Mouse (Mus musculus): ENCODE data around the gene Ccdc134.

The Ccdc134 gene

GRCm38 (mm10) chr15:82150042-82150441 is 22.3 kb downstream of the Ccdc134 start:
- no peak for DNase-seq

DNA sequence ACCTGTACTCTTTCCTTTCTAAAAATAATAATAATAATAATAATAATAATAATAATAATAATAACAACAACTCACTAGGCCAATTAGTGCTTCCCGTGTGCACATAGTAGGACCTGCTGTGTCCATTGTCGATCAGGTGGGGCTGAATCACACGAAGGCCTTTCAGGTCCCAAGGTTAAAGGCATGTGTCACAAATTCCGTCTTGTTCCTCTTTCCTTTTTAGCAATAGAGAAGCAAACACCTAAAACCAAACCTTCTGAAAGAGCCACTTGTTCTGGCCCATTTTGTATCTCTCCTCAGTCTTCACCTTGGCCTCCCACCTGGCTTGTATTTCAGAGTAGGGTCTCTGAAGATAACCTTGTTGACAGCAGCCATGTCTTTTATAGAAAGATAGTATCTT is 23.5 kb downstream of the Ccdc134 start:
- DNase-seq, result no peak

DNA sequence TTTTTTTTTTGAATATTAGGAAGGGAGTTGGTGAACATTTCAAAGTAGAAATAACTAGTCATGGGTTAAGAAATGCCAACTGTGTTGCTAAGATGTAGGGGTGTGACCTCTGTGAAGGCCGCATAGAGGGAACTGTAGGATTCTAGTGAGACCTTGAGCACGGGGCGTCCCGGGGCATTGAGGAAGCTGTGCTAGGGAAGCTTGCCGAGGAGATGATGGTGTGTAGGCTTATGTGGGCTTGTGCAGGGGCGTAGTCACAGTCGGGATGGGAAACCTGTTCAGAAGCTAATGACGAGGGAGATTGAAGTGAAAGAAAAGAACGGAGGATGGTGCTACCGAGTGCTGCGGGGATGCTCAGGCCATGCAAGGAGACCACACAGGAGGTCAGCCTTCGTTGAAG is 24.3 kb downstream of the Ccdc134 start:
- no peak for DNase-seq

- DNase-seq, result no peak
These were observed 24.7 kb downstream of the Ccdc134 start for GRCm38 (mm10) chr15:82152435-82152834.

DNA sequence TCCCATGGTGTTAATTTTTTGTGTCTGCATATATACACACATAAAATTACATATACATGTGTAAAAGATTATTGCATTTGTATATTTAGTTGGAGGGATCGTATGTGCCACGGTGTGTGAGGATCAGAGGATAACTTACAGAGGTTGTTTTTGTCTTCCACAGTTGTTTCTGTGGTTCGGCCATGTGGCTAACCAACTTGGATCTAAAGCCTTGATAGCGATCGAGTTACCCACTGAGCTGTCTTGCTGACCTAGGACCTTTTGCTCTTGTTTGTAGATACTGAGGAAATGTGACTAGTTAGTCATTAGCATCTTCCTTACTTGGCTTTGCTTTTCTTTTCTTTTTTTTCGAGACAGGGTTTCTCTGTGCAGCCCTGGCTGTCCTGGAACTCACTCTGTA is 28.6 kb downstream of the Ccdc134 start:
- DNase-seq, result no peak

DNA sequence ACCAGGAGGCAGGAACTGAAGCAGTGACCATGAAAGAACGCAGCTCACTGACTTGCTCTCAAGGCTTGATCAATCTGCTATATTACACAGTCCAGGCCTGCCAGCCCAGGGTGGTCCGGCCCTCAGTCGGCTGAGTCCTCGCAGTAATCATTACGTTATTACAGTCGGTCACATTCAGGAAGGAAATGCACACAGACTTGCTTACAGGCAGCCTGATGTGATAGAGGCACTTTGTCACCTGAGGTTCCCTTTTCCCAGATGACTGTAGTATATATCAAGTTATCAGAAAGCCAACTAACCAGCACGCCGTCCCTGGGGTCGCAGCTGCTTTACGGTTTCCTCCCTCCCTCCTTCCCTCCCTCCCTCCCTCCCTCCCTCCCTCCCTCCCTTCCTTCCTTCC is 29.2 kb downstream of the Ccdc134 start:
- DNase-seq, result no peak

GRCm38 (mm10) chr15:82158243-82159035 is 30.7 kb downstream of the Ccdc134 start:
- DNase-seq, result no peak

- DNase-seq, result no peak
These were observed 31.7 kb downstream of the Ccdc134 start for GRCm38 (mm10) chr15:82159471-82159870.

GRCm38 (mm10) chr15:82160731-82161640 is 33.3 kb downstream of the Ccdc134 start:
- no peak for DNase-seq

DNA sequence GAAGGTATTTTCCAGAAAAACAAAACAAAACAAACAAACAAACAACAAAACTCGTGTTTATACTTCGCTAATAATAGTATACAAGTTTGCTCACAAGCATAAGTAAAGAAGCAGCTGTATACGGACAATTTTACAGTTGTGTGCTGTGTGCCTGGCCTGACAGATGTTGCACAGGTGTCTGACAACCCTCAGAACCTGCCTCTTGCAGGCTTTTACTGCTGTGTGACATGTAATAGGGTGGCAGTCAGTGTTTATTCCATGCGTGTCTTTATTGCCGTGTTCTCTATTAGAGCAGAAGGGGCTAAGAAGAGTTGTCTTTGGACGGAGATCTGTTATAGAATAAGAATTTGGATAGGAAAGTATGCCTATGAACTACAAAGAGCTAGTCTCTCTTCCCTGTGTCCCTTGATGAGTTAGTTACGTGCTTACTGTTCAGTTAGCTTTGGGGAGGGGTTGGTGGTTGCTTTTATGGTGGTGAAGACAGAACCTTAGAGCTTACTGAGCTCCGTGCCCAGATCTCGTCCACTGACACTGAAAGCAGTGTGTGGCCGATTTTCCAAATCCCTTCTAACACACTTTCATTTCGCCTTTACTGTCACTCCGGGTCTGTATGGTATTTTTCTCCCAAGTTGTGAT is 34.4 kb downstream of the Ccdc134 start:
- DNase-seq, result no peak

DNA sequence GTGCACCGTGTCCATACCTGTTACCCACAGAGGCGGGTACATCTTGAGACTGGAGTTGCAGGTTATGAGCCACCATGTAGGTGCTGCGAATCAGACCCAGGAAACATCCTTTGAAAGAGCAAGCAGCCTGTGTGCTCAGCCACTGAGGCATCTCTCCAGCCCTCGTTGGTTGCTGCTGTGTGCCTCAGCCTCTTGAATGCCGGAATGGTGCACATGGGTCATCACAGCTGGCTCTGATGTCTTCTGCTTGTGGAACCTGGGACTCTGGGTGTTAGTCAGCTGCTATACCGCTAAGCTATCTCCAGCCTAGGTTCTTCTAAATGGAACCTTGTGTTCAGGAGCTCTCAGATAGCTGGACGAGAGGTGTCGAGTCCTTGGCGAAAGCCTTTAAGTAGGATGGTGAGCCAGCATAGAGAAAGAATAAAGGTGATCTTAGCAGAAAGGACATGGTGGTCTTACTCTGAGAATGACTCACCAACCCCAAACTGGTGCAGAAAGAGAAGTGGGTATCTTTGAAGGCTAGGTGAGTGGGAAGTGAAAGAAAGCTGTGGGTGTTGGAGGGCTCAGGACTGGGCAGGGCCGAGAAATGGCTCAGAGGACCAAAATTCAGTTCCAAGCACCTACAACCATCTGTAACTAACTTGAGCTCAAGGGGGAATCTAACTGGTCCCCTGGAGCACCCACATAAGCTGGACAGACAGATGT is 35.8 kb downstream of the Ccdc134 start:
- no peak for DNase-seq

- no peak for DNase-seq
These were observed 36.3 kb downstream of the Ccdc134 start for GRCm38 (mm10) chr15:82164061-82164399.

DNA sequence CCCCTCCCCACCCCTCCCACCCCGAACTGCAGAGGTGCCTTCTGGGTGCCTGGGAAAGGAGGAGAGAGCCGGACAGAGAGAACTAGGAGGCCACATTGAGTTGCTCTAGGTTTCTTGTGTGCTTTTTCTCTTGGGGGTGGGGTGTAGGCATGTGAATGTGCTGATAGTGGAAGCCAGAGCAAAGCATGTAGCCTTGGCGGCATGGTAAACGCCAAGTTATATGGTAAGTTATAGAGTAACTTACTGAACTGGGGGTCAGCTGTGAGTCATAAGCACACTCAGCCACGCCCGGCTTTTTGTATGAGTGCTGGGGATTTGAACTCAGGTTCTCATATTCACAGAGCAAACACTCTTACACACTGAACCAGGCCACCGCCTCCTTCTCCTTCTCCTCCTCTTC is 36.8 kb downstream of the Ccdc134 start:
- no peak for DNase-seq

DNA sequence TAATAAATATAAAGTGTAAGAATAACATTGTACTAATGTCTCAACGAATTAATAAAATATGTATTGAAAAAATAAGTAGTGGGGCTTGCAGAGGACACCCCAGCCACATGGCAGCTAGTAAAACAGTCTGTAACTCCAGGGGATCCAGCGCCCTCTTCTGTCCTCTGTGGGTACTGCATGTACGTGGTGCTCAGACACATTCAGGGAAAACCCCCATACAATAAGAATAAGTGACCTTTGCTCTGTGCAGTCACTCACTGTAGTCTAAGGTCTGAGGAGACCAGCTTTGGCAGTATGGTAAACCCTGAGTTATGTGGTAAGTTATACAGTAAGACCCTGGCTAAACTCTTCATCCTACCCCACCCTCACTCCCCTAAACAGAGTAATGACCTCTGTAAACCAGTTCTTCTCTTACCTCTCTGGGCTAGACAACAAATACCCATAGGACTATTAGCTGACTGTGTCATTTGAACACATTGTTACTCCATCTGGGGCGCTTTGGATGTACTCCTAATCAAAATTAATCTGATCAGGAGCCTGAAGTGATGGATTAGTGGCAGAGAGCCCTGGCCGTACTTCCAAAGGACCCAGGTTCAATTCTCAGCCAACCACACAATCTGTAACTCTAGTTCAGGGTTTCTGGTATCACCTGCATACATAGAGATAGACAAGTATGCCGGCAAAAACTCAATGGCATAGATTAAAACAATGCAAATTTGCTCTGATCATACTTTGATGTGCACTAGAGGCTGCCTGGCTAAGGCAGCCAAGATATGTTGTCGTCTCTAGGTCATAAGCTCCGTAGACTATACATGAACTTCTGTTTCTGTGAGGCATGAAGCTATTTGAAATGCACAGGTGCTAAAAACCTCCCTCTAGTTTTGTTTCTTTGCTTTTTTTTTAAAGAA is 37.9 kb downstream of the Ccdc134 start:
- peak; percentile 74 to 89 for DNase-seq

DNA sequence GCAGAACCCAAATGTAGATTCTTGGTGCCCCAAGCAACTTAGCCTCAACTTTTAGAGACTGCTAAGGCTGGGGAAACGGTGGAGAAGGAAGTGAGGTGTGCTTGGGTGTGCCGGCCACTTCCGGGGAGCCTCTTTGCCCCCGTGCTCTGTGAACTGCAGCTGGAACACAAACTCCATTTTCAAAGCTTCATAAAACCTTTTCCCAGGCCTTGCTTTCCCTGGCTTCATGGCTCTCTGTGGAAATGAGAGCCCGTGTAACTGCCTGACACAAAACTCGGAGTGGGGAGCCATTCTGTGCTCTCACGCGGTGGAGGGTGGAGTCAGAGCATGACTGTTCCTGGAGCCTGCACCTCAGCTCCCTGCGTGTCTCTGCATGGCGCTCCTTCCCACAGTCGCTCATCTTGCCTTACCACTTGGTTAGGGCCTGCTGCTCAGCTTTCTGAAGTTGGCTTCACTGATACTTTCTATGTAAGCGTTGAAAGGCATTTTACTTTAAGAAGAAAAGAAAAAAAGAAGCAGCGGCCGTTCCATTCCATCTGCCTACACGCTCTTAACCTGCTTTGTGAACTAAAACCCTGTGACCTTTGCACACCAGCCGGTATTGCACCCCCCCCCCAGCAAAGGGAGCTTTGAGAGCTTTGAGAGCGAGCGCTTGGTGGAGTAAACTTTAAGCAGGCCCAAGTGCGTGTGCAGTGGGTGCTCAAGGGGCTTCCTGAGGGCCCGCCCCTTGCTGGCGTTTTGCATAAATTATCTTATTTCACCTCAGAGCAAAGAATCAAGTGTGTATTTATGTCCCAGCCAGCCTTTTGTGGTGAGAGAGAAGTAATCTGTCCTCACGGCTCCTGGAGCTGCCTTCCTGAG is 38.7 kb downstream of the Ccdc134 start:
- peak in 1 of 2 experiments; percentile 39 for DNase-seq

DNA sequence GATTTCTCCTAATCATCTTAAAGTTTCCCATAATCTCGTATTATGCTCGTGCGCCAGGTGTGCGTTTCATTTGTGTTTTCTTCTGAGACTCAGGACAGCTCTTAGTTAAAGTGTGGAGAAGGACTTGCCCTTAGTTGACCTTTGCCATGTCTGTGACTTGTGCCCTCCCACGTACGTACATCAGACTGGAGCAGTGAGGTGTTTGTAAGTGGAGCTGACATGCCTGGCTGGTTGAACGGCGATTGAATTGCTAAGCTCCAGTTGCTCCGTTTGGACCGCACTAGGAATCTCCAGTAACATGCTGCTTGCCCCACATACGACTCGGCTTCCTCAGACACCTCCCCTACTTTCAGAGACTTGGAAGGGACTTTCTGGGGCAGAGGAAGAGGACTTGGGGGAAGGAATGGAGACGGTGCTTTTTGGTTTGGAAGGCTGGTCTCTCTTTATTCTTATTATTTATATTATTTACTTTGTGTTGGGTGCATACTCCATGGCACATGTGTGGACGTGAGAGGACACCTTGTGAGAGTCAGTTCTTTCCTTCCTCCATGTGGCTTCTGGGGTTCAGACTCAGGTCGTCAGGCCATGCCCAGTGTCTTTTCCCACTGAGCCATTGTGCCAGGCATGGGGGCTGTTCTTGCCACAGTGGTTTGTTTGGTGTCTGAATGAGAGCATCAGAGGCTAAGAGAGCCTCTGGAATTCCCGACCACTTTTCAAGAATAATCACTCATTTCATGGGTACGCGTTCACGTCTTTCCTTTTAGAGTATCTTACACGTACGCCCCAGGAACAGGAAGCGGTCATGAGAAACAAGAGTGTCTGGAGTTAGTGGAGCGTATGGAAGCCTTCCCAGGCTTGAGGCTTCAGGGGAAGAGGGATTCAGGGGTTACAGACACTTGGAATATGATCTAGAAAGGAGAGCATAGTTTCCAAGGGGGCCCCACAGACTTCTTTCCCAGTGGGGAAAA is 39.8 kb downstream of the Ccdc134 start:
- DNase-seq, result peak; percentile 63 to 75

DNA sequence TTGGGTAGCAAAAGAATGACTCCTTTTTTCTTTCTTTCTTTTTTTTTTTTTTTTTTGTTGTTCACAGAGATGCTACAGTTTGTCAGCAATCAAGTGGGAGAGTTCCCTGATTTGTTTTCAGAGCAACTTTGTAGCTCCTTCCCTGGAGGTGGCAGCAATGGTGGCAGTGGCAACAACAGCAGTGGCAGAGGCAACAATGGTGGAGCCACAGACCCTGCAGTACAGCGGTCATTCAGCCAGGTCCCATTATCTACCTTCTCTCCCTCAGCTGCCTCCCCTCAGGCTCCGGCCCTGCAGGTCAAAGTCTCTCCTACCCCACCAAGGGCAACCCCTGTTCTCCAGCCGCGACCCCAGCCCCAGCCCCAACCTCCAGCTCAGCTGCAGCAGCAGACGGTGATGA is 41.9 kb downstream of the Ccdc134 start:
- no peak for DNase-seq

- no peak for DNase-seq
These were observed 43.0 kb downstream of the Ccdc134 start for GRCm38 (mm10) chr15:82170437-82171377.
